Mouse (Mus musculus) telencephalon, adult 2 months (tissue): ENCODE data around the gene Hs2st1.
A peak's percentile ranks its signal among the peaks of the same experiment; 100 is the strongest.

ENCODE experiments used
- DNase-seq: peaks from one replicate; pipeline ENCODE4 v3.0.0-alpha.2; 2011; ENCODE audit warnings: low read depth, low spot score

The Hs2st1 gene

GRCm38 (mm10) chr3:144437871-144438398, 132.0 kb downstream of the Hs2st1 start:
- DNase-seq: no peak

- DNase-seq: no peak
Measured at GRCm38 (mm10) chr3:144436076-144436475, 133.9 kb downstream of the Hs2st1 start.

GRCm38 (mm10) chr3:144435281-144435680, 134.7 kb downstream of the Hs2st1 start:
- no peak for DNase-seq

GRCm38 (mm10) chr3:144434276-144434675, 135.7 kb downstream of the Hs2st1 start:
- no peak for DNase-seq

GRCm38 (mm10) chr3:144433039-144433438, 136.9 kb downstream of the Hs2st1 start:
- DNase-seq: no peak

- no peak for DNase-seq
Measured at GRCm38 (mm10) chr3:144432143-144432577, 137.8 kb downstream of the Hs2st1 start.

- DNase-seq: no peak
Measured at GRCm38 (mm10) chr3:144428514-144429431, 141.2 kb downstream of the Hs2st1 start.

- DNase-seq: peak; percentile 92
Measured at GRCm38 (mm10) chr3:144425041-144425448, 144.9 kb downstream of the Hs2st1 start.

- no peak for DNase-seq
Measured at GRCm38 (mm10) chr3:144421404-144422180, 148.4 kb downstream of the Hs2st1 start.

- DNase-seq: no peak
Measured at GRCm38 (mm10) chr3:144413821-144414220, 156.2 kb downstream of the Hs2st1 start.

- DNase-seq: no peak
Measured at GRCm38 (mm10) chr3:144412538-144413272, 157.3 kb downstream of the Hs2st1 start.

GRCm38 (mm10) chr3:144411650-144412278, 158.2 kb downstream of the Hs2st1 start:
- DNase-seq: no peak

- DNase-seq: no peak
Measured at GRCm38 (mm10) chr3:144411051-144411542, 158.9 kb downstream of the Hs2st1 start.

GRCm38 (mm10) chr3:144408953-144409352, 161.0 kb downstream of the Hs2st1 start:
- DNase-seq: no peak

- no peak for DNase-seq
Measured at GRCm38 (mm10) chr3:144405331-144405730, 164.7 kb downstream of the Hs2st1 start.

GRCm38 (mm10) chr3:144401292-144401691, 168.7 kb downstream of the Hs2st1 start:
- no peak for DNase-seq

GRCm38 (mm10) chr3:144400870-144401269, 169.1 kb downstream of the Hs2st1 start:
- DNase-seq: no peak

- DNase-seq: no peak
Measured at GRCm38 (mm10) chr3:144400374-144400773, 169.6 kb downstream of the Hs2st1 start.

GRCm38 (mm10) chr3:144399358-144400096, 170.5 kb downstream of the Hs2st1 start:
- peak; percentile 42 for DNase-seq

GRCm38 (mm10) chr3:144398166-144398565, 171.8 kb downstream of the Hs2st1 start:
- no peak for DNase-seq
